Comparison of ENCODE assay signal across 7 mouse cellular contexts in the genomic region with DNA sequence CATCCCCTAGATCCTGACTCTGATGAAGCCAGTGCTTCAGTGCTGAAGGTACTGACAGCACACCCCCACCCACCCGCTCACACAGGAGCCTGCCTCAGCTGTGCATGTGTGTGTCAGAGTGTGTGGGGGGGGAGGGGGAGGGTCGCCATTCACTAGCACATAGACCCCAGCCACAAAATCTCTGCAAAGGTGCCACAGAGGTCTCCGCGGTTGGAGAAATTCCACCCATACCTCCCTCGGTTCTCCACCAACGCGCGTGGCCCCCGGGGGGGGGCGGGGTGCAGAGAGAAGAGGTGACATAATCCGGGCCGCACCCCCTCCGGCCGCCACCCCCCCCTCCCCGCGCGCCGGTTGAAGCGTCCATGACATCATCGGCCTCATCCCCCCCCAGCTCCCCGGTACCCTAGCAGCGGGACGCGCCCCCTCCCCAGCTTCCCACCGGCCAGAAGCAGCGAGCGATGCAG. TPM values are rescaled to one million over a fixed set of nuclear protein-coding genes. Genes with fewer than 3 reads are reported as not detected.
DNase-seq lines count a peak whose midpoint lies in the region; ATAC-seq and TF ChIP-seq lines count a peak whose summit lies in the region.

No protein-coding gene starts in this region.

- peak overlapping the region; percentile 75 for H3K4me2 ChIP-seq in forebrain, postnatal 0 days (ENCODE audit: low read depth)
- peak overlapping the region; percentile 100 for H3K4me2 ChIP-seq in liver, postnatal 0 days (ENCODE audit: low read depth, low read length)

- no peaks in the 10 kb centered on the region for H3K27me3 ChIP-seq in forebrain, postnatal 0 days (ENCODE audit: insufficient read depth, low read length)
- peaks cover 5% of the 10 kb centered on the region; the same call in 1 of the 2 replicates for H3K27me3 ChIP-seq in liver, postnatal 0 days (ENCODE audit: insufficient read depth, low read length)

- DNase-seq in lung, adult 2 months: no peak
- DNase-seq in lung, postnatal 36 days: no peak
- DNase-seq in forebrain, postnatal 0 days: peak; percentile 72
- no peak for DNase-seq in liver, postnatal 0 days
- DNase-seq in ovary, postnatal 36 days (ENCODE audit: low spot score): no peak
- no peak for DNase-seq in right cerebral cortex, postnatal 25 days

- no peak for TF ChIP-seq CTCF in lung, adult 2 months (IDR thresholded peaks at IDR 0.05; ENCODE audit: insufficient read depth, low read length)
- no peak for TF ChIP-seq CTCF in bone marrow macrophage, adult 2 months (IDR thresholded peaks at IDR 0.05; ENCODE audit: low read depth, low read length)
- no peak for TF ChIP-seq CTCF in forebrain, postnatal 0 days (IDR thresholded peaks at IDR 0.05; ENCODE audit: low read depth)
- TF ChIP-seq CTCF in liver, postnatal 0 days (IDR thresholded peaks at IDR 0.05; ENCODE audit: low read depth): no peak

- H3K36me3 ChIP-seq in forebrain, postnatal 0 days (ENCODE audit: insufficient read depth): no peaks in the 10 kb centered on the region
- H3K36me3 ChIP-seq in liver, postnatal 0 days (replicated peaks; ENCODE audit: insufficient read depth, low read length): no peaks in the 10 kb centered on the region

- H3K4me1 ChIP-seq in lung, adult 2 months (ENCODE audit: control insufficient read depth, insufficient read depth, low read length): peaks cover 3% of the 10 kb centered on the region
- H3K4me1 ChIP-seq in bone marrow macrophage, adult 2 months (ENCODE audit: control insufficient read depth, insufficient read depth, low read length): peaks cover 6% of the 10 kb centered on the region
- H3K4me1 ChIP-seq in forebrain, postnatal 0 days (ENCODE audit: insufficient read depth): no peaks in the 10 kb centered on the region
- H3K4me1 ChIP-seq in liver, postnatal 0 days (ENCODE audit: insufficient read depth): peaks cover 16% of the 10 kb centered on the region

- TF ChIP-seq EP300 in liver, postnatal 0 days (IDR thresholded peaks at IDR 0.05; ENCODE audit: low read depth): no peak

- no peak for TF ChIP-seq POLR2A in lung, adult 2 months (IDR thresholded peaks at IDR 0.05; ENCODE audit: borderline replicate concordance, extremely low read depth, low read depth, low read length)
- no peak for TF ChIP-seq POLR2A in bone marrow macrophage, adult 2 months (IDR thresholded peaks at IDR 0.05; ENCODE audit: borderline replicate concordance, low read depth, low read length)

- peak; percentile 83 for ATAC-seq in forebrain, postnatal 0 days
- peak; percentile 40 for ATAC-seq in liver, postnatal 0 days

- no peaks in the 10 kb centered on the region for H3K9me3 ChIP-seq in forebrain, postnatal 0 days (ENCODE audit: low read length)
- H3K9me3 ChIP-seq in liver, postnatal 0 days (ENCODE audit: low read length): no peaks in the 10 kb centered on the region

- peak overlapping the region; percentile 80 for H3K9ac ChIP-seq in forebrain, postnatal 0 days
- peak overlapping the region; percentile 70 for H3K9ac ChIP-seq in liver, postnatal 0 days (replicated peaks)

- H3K27ac ChIP-seq in bone marrow macrophage, adult 2 months (ENCODE audit: insufficient read depth, low read depth, low read length): no peak overlapping the region
- peak overlapping the region; percentile 69; the same call in 1 of the 2 replicates for H3K27ac ChIP-seq in forebrain, postnatal 0 days (ENCODE audit: low read depth, low read length)
- peak overlapping the region; percentile 74 for H3K27ac ChIP-seq in liver, postnatal 0 days (ENCODE audit: low read depth)

- 0% methylated on average over 24 of the region's 27 CpGs for WGBS in lung, adult 2 months
- 5% methylated on average over 23 of the region's 27 CpGs for WGBS in forebrain, postnatal 0 days
- under 1% methylated on average over 19 of the region's 27 CpGs for WGBS in liver, postnatal 0 days (ENCODE audit: insufficient replicate concordance)

- peak overlapping the region; percentile 98 for H3K4me3 ChIP-seq in lung, adult 2 months (replicated peaks; ENCODE audit: extremely low read depth, low read depth, low read length)
- H3K4me3 ChIP-seq in bone marrow macrophage, adult 2 months (ENCODE audit: insufficient read depth, low read length): peak overlapping the region; percentile 78
- peak overlapping the region; percentile 79 for H3K4me3 ChIP-seq in forebrain, postnatal 0 days (ENCODE audit: low read depth, low read length)
- peak overlapping the region; percentile 72 for H3K4me3 ChIP-seq in liver, postnatal 0 days (ENCODE audit: low read depth, low read length)

RNA-seq across cellular contexts. Expression of a gene that starts 0.4 kb away (rescaled TPM):
- 9.7 and 11.1 TPM in 2 replicates for polyA plus RNA-seq in lung, adult 2 months (2012; rRNA removed)
- polyA plus RNA-seq in bone marrow macrophage, adult 2 months (2012; ENCODE audit: insufficient read depth, insufficient read length, missing spikeins): 2.8 and 3.3 TPM in 2 replicates
- total RNA-seq in forebrain, postnatal 0 days (2014; rRNA removed): 33.5 and 35.5 TPM in 2 replicates
- 4.7 and 11.3 TPM in 2 replicates for polyA plus RNA-seq in forebrain, postnatal 0 days (2015; fragmentation: Nextera tagmentation; extraction: Ambion mirVana)
- polyA plus RNA-seq in liver, postnatal 0 days (2015; fragmentation: Nextera tagmentation; extraction: Ambion mirVana): 1.2 TPM in 2 replicates

RNA-seq across cellular contexts. Expression of a gene that starts 12.4 kb away (rescaled TPM):
- 4.7 and 6.0 TPM in 2 replicates for polyA plus RNA-seq in lung, adult 2 months (2012; rRNA removed)
- polyA plus RNA-seq in bone marrow macrophage, adult 2 months (2012; ENCODE audit: insufficient read depth, insufficient read length, missing spikeins): 5.0 and 6.1 TPM in 2 replicates
- total RNA-seq in forebrain, postnatal 0 days (2014; rRNA removed): 5.5 and 6.6 TPM in 2 replicates
- polyA plus RNA-seq in forebrain, postnatal 0 days (2015; fragmentation: Nextera tagmentation; extraction: Ambion mirVana): 5.9 and 7.3 TPM in 2 replicates
- polyA plus RNA-seq in liver, postnatal 0 days (2015; fragmentation: Nextera tagmentation; extraction: Ambion mirVana): 2.6 TPM in 2 replicates

RNA-seq across cellular contexts. Expression of a gene that starts 12.4 kb away (rescaled TPM):
- 1.1 and 2.1 TPM in 2 replicates for polyA plus RNA-seq in lung, adult 2 months (2012; rRNA removed)
- 4.4 and 6.1 TPM in 2 replicates for polyA plus RNA-seq in bone marrow macrophage, adult 2 months (2012; ENCODE audit: insufficient read depth, insufficient read length, missing spikeins)
- total RNA-seq in forebrain, postnatal 0 days (2014; rRNA removed): 10.0 and 11.0 TPM in 2 replicates
- 7.1 and 8.1 TPM in 2 replicates for polyA plus RNA-seq in forebrain, postnatal 0 days (2015; fragmentation: Nextera tagmentation; extraction: Ambion mirVana)
- polyA plus RNA-seq in liver, postnatal 0 days (2015; fragmentation: Nextera tagmentation; extraction: Ambion mirVana): 5.9 and 7.2 TPM in 2 replicates

RNA-seq across cellular contexts. Expression of a gene that starts 22.2 kb away (rescaled TPM):
- 61.0 and 70.3 TPM in 2 replicates for polyA plus RNA-seq in lung, adult 2 months (2012; rRNA removed)
- 115 and 134 TPM in 2 replicates for polyA plus RNA-seq in bone marrow macrophage, adult 2 months (2012; ENCODE audit: insufficient read depth, insufficient read length, missing spikeins)
- 33.8 and 40.1 TPM in 2 replicates for total RNA-seq in forebrain, postnatal 0 days (2014; rRNA removed)
- 73.0 and 77.4 TPM in 2 replicates for polyA plus RNA-seq in forebrain, postnatal 0 days (2015; fragmentation: Nextera tagmentation; extraction: Ambion mirVana)
- 71.4 and 71.8 TPM in 2 replicates for polyA plus RNA-seq in liver, postnatal 0 days (2015; fragmentation: Nextera tagmentation; extraction: Ambion mirVana)

RNA-seq across cellular contexts. Expression of a gene that starts 25.2 kb away (rescaled TPM):
- polyA plus RNA-seq in lung, adult 2 months (2012; rRNA removed): 16.5 and 17.1 TPM in 2 replicates
- polyA plus RNA-seq in bone marrow macrophage, adult 2 months (2012; ENCODE audit: insufficient read depth, insufficient read length, missing spikeins): 22.7 and 23.7 TPM in 2 replicates
- 151 and 160 TPM in 2 replicates for total RNA-seq in forebrain, postnatal 0 days (2014; rRNA removed)
- 128 and 145 TPM in 2 replicates for polyA plus RNA-seq in forebrain, postnatal 0 days (2015; fragmentation: Nextera tagmentation; extraction: Ambion mirVana)
- polyA plus RNA-seq in liver, postnatal 0 days (2015; fragmentation: Nextera tagmentation; extraction: Ambion mirVana): 30.4 and 31.2 TPM in 2 replicates
